Mouse (Mus musculus) cerebellum, adult 2 months (tissue): ENCODE measurements around the gene Plppr2.

ENCODE experiments used
- CTCF ChIP-seq: fragments of 200-500 bp; IDR thresholded peaks from 2 replicates; pipeline ENCODE4 v1.5.1; 2011; ENCODE audit warnings: low read depth, mild to moderate bottlenecking, control low read depth, low read length, moderate library complexity, borderline replicate concordance; ENCODE audit not compliant: insufficient read depth
- POLR2A ChIP-seq: fragments of 200-500 bp; IDR thresholded peaks from 2 replicates; pipeline ENCODE4 v1.6.1; 2011; ENCODE audit warnings: low read length, control low read depth, borderline replicate concordance; ENCODE audit not compliant: insufficient read depth

DNA sequence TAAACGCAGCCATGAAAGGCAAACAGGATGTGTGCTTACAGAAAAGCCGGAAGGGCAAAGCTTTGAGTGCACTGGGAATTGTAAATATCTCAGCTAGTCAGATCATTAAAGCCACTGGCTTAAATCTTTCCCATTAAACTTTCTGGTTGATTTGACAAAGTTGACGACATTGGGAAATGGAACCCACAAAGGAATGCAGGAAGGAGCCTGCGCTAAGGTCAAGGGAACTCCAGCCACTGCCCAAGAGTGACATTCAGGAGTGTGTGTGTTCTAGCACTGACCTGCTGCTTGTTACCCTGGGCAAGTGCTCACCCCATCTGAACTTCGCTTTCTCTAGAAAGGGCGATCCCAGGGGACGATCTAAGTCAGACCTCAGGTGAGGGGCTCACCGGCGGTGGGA is 23.3 kb downstream of the Plppr2 start:
- no peak for TF ChIP-seq CTCF
- TF ChIP-seq POLR2A: no peak
